Mouse (Mus musculus) inflammation-experienced regulatory T-cells, adult 6 months (primary cell): Measurements from ENCODE around the gene Rnf166. TPM values are rescaled to one million over a fixed set of nuclear protein-coding genes. Genes with fewer than 3 reads are reported as not detected.

Source experiments
- ATAC-seq: one replicate; pipeline ENCODE4 v1.8.0; 2017
- polyA plus RNA-seq, 3 experiments: library from polyadenylated mRNA; unstranded; fragments of 100-300 nt; shearing (Covaris generic); gene quantifications; one replicate each; pipeline ENCODE4 v1.2.1; 2017

Gene Rnf166
- polyA plus RNA-seq = 10 to 100 TPM; 30.5 to 56.1 (median 31.2) TPM

GRCm38 (mm10) chr8:122475580-122476320, at the start of gene Rnf166, which contains the start of gene Ctu2:
TSS of gene Rnf166 (minus strand) at chr8:122476064.
TSS of gene Ctu2 (plus strand) at chr8:122476143.
- ATAC-seq = peak; percentile 76

GRCm38 (mm10) chr8:122525004-122525403, 49.1 kb upstream of the Rnf166 start:
- no peak for ATAC-seq

DNA sequence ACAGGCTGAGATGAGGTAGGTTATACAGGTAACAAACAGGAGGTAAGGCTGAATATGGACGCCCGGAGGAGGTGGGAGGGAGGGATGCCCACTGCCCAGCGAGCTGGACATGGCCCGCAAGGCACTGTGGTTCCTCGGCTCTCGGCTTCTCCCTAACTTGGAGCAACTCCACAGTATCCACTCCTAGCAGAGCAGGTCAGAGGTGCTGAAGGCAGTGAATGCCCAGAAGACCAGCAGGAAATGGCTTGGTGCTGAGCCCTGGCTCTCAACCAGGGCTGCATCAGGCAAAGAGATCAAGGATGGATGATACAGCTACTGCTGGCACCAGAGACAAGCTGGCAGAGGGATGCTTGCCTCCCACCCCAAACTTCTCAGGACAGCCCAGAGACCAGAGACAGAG, 48.6 kb upstream of the Rnf166 start:
- no peak for ATAC-seq

- no peak for ATAC-seq
Observed at GRCm38 (mm10) chr8:122523652-122524360, 47.9 kb upstream of the Rnf166 start.

GRCm38 (mm10) chr8:122522796-122523651, 47.2 kb upstream of the Rnf166 start:
- ATAC-seq = no peak

- no peak for ATAC-seq
Observed at GRCm38 (mm10) chr8:122520611-122521010, 44.7 kb upstream of the Rnf166 start.

- no peak for ATAC-seq
Observed at GRCm38 (mm10) chr8:122517541-122518190, 41.8 kb upstream of the Rnf166 start.

DNA sequence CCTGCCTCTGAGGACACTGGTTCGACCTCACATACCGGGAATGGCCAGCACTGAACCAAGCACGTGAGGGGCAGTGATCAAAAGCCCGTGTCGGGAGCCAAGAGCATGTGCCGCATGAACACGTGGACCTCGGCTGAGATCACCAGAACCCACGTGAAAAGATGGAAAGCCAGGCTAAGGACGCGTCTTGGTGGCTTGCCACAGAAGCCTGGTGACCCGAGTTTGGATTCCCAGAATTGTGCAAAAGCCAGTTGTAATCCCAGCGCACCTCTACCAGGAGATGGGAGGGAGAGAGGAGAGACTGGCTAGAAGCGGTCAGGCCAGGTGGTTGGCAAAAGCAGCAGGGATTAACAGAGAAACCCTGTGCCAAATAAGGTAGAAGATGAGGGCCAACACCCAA, 39.8 kb upstream of the Rnf166 start:
- no peak for ATAC-seq

DNA sequence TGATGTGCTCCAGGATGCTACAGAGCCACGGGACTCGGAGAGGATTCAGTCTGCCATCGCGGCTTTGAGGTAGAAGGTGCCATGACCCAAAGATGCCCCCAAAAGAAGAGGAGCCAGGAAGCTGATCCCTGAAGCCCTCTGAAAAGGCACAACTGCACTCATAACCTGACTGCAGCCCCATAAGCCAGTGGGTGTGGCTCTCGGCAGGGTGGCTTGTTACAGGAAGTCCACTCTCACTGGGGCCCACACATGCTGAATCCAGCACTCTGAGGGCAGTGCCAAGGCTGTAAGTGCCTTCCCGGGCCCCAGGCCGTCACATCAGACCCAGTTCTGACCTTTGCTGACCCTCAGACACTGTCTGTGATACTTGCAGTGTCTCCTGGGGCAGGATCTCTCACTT, 36.5 kb upstream of the Rnf166 start:
- no peak for ATAC-seq

- ATAC-seq = no peak
Observed at GRCm38 (mm10) chr8:122511552-122511951, 35.7 kb upstream of the Rnf166 start.

- peak; percentile 82 for ATAC-seq
Observed at GRCm38 (mm10) chr8:122500856-122501255, 25.0 kb upstream of the Rnf166 start.

GRCm38 (mm10) chr8:122497912-122498311, 22.0 kb upstream of the Rnf166 start:
- ATAC-seq = no peak

DNA sequence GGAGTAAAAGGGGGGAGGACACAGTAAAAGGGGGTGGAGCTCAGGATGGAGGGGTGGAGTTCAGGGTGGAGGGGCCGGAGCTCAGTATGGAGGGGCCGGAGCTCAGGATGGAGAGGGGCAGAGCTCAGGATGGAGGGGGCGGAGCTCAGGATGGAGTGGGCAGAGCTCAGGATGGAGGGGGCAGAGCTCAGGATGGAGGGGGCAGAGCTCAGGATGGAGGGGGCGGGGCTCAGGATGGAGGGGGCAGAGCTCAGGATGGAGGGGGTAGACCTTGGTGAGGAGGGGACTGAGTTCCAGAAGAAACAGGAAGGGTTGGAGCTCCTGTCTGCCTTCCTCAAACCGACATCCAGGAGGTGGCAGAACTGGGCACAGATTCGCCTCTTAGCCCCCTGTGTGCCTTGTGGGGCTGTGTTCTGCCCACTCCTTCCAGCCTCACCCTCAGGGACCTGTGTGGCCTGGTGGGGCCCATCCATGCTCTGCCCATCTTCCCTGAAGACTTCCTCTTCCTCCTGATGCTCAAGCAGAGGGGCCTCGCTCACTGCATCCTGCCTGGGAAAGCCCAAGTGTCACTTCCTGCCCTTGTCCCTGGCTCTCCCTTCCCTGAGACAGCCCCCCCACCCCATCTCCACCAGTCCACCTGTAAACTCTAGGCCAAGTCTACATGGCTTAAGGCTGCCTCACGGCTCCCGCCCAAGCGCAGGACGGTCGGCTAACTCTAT, 21.3 kb upstream of the Rnf166 start:
- ATAC-seq = no peak

DNA sequence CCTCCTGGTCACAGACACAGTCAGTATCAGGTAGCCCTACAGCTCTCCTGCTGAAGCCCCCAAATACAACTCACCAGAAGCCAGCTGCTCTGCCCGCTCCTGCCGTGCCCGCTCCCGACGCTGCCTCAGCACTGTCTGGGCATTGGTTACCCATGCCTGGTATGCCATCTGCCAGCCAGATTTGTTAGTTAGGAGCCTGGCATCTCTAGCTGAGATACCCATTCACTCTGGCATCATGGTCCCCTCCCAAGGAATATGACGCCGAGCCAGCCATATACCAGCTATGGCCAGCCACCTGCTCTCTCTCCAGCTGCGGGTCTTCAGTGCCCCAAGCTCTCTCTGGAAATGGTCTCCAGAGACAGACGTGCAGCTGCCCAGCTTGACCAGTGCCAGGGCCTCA, 12.5 kb upstream of the Rnf166 start:
- ATAC-seq = no peak

DNA sequence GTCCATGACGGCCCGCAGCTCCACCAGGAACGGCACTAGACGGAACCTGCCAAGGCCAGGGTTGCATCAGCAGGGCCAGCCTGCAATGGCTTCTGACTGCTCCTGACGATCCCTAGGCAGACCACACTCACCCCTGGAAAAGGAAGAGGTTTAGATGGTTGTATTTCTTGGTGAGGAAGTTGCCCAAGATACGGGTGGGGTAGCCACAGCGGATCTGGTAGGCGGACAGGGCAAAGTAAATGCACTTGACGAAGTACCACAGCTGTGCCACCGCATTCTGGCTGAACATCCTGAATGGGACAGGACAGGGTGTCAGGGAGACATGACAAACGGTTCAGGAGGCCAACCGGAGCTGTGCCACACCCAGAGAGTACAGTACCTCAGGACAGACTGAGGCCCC, 9.0 kb upstream of the Rnf166 start:
- no peak for ATAC-seq

GRCm38 (mm10) chr8:122483877-122484276, 8.0 kb upstream of the Rnf166 start:
- no peak for ATAC-seq

GRCm38 (mm10) chr8:122482448-122482847, 6.6 kb upstream of the Rnf166 start:
- no peak for ATAC-seq

DNA sequence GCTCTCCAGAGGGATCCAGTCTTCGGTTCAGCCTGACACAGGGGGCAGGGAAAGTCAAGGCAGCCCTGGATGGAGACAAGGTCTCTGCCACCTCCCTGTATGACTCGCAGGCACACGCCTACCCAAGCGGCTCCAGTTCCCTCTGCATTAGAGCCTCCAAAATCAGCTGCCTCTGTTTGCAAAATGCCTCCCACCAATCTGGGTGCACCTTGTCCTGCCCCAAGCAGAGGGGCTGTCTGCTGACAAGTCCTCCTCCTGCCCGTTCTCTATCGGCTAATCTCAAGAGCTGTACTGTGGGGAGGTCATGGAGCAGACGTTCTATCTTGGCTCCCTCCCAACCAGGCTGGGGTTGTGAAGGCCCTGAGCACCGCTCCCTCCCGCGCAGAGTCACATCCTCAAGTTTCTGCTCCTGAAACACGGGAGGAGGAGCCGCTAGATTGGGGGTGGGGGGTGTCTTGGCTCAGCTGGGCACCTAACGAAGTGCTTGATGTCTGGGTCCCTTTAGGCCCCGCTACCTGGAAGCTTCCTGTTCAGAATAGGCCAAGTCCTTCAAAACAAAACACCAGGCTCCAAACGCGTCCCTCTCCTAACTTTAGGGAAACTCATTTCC, 808 bp downstream of the Rnf166 start:
- ATAC-seq = peak; percentile 10

- peak; percentile 53 for ATAC-seq
Observed at GRCm38 (mm10) chr8:122473911-122474421, 1.9 kb downstream of the Rnf166 start.

DNA sequence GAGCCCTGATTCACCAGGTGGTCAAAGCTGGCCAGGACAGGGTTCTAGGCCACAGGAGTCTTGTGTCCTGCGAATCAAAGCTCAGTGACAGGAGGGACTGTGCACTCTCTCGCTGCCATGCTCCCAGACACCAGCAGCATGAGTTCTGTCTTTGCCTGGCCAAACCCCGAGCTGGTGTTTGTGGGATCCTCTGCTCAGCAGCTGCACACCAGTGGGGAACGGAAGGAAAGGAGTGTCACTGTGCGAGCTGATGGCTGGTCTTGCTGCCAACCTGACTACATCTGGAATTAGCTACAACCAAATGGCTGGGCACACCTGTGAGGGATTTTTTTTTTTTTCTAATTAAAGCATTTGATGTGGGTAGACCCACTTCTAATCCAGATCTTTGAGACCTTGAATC, 5.2 kb downstream of the Rnf166 start:
- no peak for ATAC-seq

DNA sequence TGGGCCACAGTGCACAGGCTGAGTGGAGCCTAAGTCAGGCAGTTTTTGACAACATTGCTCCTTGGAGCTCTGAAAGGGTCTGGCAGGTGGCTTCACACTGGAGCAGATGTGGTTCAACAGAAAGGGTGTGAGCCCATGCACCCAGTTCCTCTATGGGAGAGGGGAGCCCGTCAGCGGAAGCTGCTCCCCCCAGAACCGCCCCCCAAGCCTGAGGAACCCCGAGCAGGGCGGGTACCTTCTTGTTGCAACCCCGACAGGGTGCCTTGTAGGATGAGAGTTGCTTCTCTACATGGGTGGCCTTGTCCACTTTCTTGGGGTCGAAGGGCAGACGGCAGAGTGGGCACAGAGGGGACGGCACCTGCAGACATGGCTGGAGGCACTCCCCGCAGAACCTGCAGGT, 5.9 kb downstream of the Rnf166 start:
- ATAC-seq = no peak
